Comparison of ENCODE assay signal across 8 mouse cellular contexts in genomic region chr11:101245855-101246701, GRCm38 (mm10). TPM values are rescaled to one million over a fixed set of nuclear protein-coding genes. Genes with fewer than 3 reads are reported as not detected.
DNase-seq lines count a peak whose midpoint lies in the region; ATAC-seq and TF ChIP-seq lines count a peak whose summit lies in the region.

Gene Ramp2 (plus strand): TSS chr11:101246028.

- peaks cover 10% of the 10 kb centered on the region for H3K4me1 ChIP-seq in brown adipose tissue, adult 24 weeks (ENCODE audit: control insufficient read depth, insufficient read depth, insufficient read length, low read length)
- peaks cover 14% of the 10 kb centered on the region; the same call in 1 of the 2 replicates for H3K4me1 ChIP-seq in limb, embryonic 14.5 days (ENCODE audit: control insufficient read depth, insufficient read depth, low read length)
- H3K4me1 ChIP-seq in midbrain, embryonic 14.5 days (ENCODE audit: control insufficient read depth, insufficient read depth, low read length): no peaks in the 10 kb centered on the region

- ATAC-seq in inflammation-experienced regulatory T-cells, adult 6 months: peak; percentile 41
- ATAC-seq in limb, embryonic 14.5 days (ENCODE audit: low FRiP score, low read depth): peak; percentile 62
- peak; percentile 37; the same call in 1 of the 2 replicates for ATAC-seq in midbrain, embryonic 14.5 days (ENCODE audit: low FRiP score, low TSS enrichment)

- H3K9ac ChIP-seq in limb, embryonic 14.5 days (ENCODE audit: low read depth, low read length, severe bottlenecking): peak within 1 kb of the TSS; percentile 75
- H3K9ac ChIP-seq in midbrain, embryonic 14.5 days (replicated peaks; ENCODE audit: low read length): peak within 1 kb of the TSS; percentile 66

- peak within 1 kb of the TSS; percentile 97 for H3K4me2 ChIP-seq in limb, embryonic 14.5 days (replicated peaks; ENCODE audit: low read depth, low read length, severe bottlenecking)
- peak within 1 kb of the TSS; percentile 97 for H3K4me2 ChIP-seq in midbrain, embryonic 14.5 days (ENCODE audit: low read length)

- H3K4me3 ChIP-seq in layer of hippocampus, adult 2 months: peak within 1 kb of the TSS; percentile 85
- H3K4me3 ChIP-seq in brown adipose tissue, adult 24 weeks (ENCODE audit: insufficient read depth, low read depth, low read length): peak within 1 kb of the TSS; percentile 97
- peak within 1 kb of the TSS; percentile 61 for H3K4me3 ChIP-seq in limb, embryonic 14.5 days (replicated peaks; ENCODE audit: low read length)
- peak within 1 kb of the TSS; percentile 57 for H3K4me3 ChIP-seq in midbrain, embryonic 14.5 days (replicated peaks; ENCODE audit: low read depth, low read length)

- no peaks in the 10 kb centered on the region for H3K36me3 ChIP-seq in limb, embryonic 14.5 days (ENCODE audit: control insufficient read depth, insufficient read depth, low read length)
- no peaks in the 10 kb centered on the region for H3K36me3 ChIP-seq in midbrain, embryonic 14.5 days (ENCODE audit: control insufficient read depth, insufficient read depth, low read length)

- peak within 1 kb of the TSS; percentile 92 for H3K27ac ChIP-seq in layer of hippocampus, adult 2 months
- peak within 1 kb of the TSS; percentile 95 for H3K27ac ChIP-seq in brown adipose tissue, adult 24 weeks (replicated peaks; ENCODE audit: low read depth, low read length)
- H3K27ac ChIP-seq in limb, embryonic 14.5 days (replicated peaks; ENCODE audit: low read depth, low read length): 0 out of 2 replicates have a peak within 1 kb of the TSS, but pooled peaks have one; percentile 63
- peak within 1 kb of the TSS; percentile 4; the same call in 1 of the 2 replicates for H3K27ac ChIP-seq in midbrain, embryonic 14.5 days (replicated peaks; ENCODE audit: low read depth, low read length)

- H3K9me3 ChIP-seq in limb, embryonic 14.5 days (ENCODE audit: control insufficient read depth, low read length): no peaks in the 10 kb centered on the region
- no peaks in the 10 kb centered on the region for H3K9me3 ChIP-seq in midbrain, embryonic 14.5 days (ENCODE audit: control insufficient read depth, low read length)

- no peaks in the 10 kb centered on the region for H3K27me3 ChIP-seq in limb, embryonic 14.5 days (ENCODE audit: control insufficient read depth, insufficient read depth, low read length)
- peaks cover 9% of the 10 kb centered on the region; the same call in 1 of the 2 replicates for H3K27me3 ChIP-seq in midbrain, embryonic 14.5 days (ENCODE audit: control insufficient read depth, insufficient read depth, low read length)

- TF ChIP-seq CTCF in layer of hippocampus, adult 2 months (conservative IDR thresholded peaks at IDR 0.05): no peak; the same call in 1 of the 2 replicates

- under 1% methylated on average over 48 of the region's 63 CpGs for WGBS in limb, embryonic 14.5 days
- WGBS in midbrain, embryonic 14.5 days: under 1% methylated on average over 55 of the region's 63 CpGs

- TF ChIP-seq POLR2A in limb, embryonic 14.5 days (IDR thresholded peaks at IDR 0.05; ENCODE audit: borderline replicate concordance, extremely low read depth, insufficient read depth, insufficient read length): no peak

- peak in 1 of 2 experiments; percentile 32 for DNase-seq in layer of hippocampus, adult 2 months (ENCODE audit: low spot score in 2 of 2)
- DNase-seq in layer of hippocampus, adult 9-11 months: no peak
- DNase-seq in gonadal fat pad, adult 2 months (ENCODE audit: low read depth): no peak
- DNase-seq in limb, embryonic 14.5 days (ENCODE audit: low spot score): no peak
- DNase-seq in midbrain, embryonic 14.5 days: peak; percentile 61
- DNase-seq in thymus, postnatal 14 days: peak; percentile 59

RNA-seq across cellular contexts. Expression of gene Ramp2, which starts in this region (rescaled TPM):
- 10 to 100 TPM; 62.2 to 68.0 TPM for total RNA-seq in layer of hippocampus, adult 2 months (2021)
- 20.0 and 27.6 TPM in 2 replicates for polyA plus RNA-seq in brown adipose tissue, adult 24 weeks (2012; ENCODE audit: insufficient read depth, insufficient read length, missing spikeins)
- polyA plus RNA-seq in gonadal fat pad, adult 2 months (2012; rRNA removed): 97.9 and 146 TPM in 2 replicates
- not detected for polyA plus RNA-seq in inflammation-experienced regulatory T-cells, adult 6 months (2017; shearing (Covaris generic))
- polyA plus RNA-seq in limb, embryonic 14.5 days (2012; rRNA removed): 89.4 and 108 TPM in 2 replicates
- 98.9 and 104 TPM in 2 replicates for polyA plus RNA-seq in limb, embryonic 14.5 days (2014; fragmentation: Nextera tagmentation; extraction: Ambion mirVana)
- 59.7 and 84.0 TPM in 2 replicates for polyA plus RNA-seq in midbrain, embryonic 14.5 days (2014; fragmentation: Nextera tagmentation; extraction: Ambion mirVana)

Comparison
In these comparisons a context has a peak if more than half of its experiments do, and no peak if none do; other contexts are left out.
1. RNA of gene Ramp2 (polyA plus RNA-seq): 97.9 to 146 TPM in gonadal fat pad, adult 2 months, 89.4 to 108 TPM in limb, embryonic 14.5 days, 59.7 to 84.0 TPM in midbrain, embryonic 14.5 days and 20.0 to 27.6 TPM in brown adipose tissue, adult 24 weeks; not detected in inflammation-experienced regulatory T-cells, adult 6 months; every median in the first group is over 10 times any median in the second.
2. Peak in ATAC-seq in inflammation-experienced regulatory T-cells, adult 6 months; RNA of the gene not detected or under 1 TPM.
3. DNase-seq: peak in midbrain, embryonic 14.5 days (single experiment) and thymus, postnatal 14 days (single experiment); none in layer of hippocampus, adult 9-11 months (single experiment), gonadal fat pad, adult 2 months (single experiment) and limb, embryonic 14.5 days (single experiment).
4. H3K27ac ChIP-seq: peak in every context shown above with its lines; median percentile 95 in brown adipose tissue, adult 24 weeks; 92 in layer of hippocampus, adult 2 months; 63 in limb, embryonic 14.5 days; 4 in midbrain, embryonic 14.5 days.
5. Peak in every context shown above with its lines, with median percentiles within 50 percentile points of each other: H3K4me3 ChIP-seq and ATAC-seq.